Mouse (Mus musculus): ENCODE measurements at regions not wholly inside any gene's neighbourhood (a gene's known extent, or its start where the extent isn't known, plus 50 kb on each side); places are given as distances from the start of the nearest gene placed in this dataset.

DNA sequence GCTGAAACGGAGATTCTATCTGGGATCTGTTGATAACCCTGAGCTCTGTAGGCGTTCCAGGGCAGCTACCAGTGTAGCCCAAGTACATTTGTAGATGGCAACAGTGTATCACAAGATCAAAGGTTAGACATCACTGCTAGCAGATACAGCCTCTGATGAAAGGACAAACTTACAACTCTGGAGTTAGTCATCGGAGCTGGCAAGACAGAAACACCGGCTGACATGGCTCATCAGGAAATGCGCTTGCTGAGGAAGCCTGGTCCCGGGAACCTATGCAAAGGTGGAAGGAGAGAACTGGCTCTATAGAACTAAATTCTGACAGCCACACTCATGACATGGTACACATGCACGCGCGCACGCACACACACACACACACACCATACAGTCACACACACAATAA, 300.5 kb downstream of the Tns1 start:
- TF ChIP-seq GATA1 (IDR thresholded peaks at IDR 0.05; ENCODE audit: low read length), result no peak

DNA sequence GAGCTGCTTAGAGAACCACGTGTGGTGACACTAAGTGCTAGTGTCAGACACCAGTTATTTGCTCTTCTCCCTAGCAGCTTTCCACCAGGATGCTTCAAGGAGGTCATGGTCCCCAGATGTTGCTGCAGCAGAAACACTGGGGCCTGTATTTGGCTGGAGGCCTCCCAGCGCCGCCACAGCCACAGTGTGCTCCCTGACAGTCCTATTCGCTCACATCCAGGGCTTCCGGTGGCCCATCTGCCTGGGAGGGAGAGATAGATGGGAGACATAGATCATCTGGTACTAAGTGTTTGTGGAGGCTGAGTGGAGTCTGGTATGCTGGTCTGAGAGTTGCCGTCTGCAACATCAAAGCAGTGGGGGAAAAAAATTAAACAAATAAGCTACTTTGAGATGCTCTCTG, 301.6 kb downstream of the Tns1 start:
- TF ChIP-seq GATA1 (IDR thresholded peaks at IDR 0.05; ENCODE audit: low read length), result no peak

DNA sequence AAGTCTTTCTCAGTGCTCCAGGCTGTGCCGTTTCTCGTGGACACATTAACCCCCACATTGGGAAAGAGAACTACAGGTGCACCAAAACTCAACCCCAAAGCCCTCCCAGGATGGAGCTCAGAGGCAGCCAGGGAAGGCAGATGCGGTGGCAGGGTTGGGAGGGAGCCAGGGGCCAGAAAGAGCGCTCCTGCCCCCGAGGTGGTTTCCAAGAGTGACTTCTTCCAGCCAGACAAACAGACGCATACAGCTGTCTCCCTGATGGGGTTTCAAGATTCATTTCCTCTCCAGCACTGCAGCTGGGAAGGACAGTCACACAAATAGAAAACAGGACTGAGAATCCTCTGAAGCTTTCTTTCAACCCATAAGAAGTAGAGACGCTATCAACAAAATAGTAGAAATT, 303.5 kb downstream of the Tns1 start:
- TF ChIP-seq GATA1 (IDR thresholded peaks at IDR 0.05; ENCODE audit: low read length), result no peak

DNA sequence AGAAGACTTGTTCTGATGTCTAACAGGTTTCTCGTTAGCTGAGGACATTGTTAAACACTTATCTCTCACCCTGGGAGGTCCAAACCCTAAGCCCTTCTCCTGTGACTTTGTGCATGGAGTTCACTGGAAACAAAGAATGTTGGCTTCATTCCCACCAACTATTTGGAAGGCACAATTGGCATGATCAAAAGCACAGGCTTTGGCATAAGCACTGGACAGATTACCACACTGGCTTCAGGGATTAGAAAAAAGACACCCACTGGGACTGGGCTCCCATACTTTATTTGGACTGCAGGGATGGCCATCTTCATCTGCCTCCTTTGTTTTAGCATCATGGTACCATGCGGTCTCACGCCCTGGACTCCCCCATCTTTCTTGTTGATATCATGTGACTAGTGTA, 317.0 kb downstream of the Tns1 start:
- no peak for TF ChIP-seq GATA1 (IDR thresholded peaks at IDR 0.05; ENCODE audit: low read length)

DNA sequence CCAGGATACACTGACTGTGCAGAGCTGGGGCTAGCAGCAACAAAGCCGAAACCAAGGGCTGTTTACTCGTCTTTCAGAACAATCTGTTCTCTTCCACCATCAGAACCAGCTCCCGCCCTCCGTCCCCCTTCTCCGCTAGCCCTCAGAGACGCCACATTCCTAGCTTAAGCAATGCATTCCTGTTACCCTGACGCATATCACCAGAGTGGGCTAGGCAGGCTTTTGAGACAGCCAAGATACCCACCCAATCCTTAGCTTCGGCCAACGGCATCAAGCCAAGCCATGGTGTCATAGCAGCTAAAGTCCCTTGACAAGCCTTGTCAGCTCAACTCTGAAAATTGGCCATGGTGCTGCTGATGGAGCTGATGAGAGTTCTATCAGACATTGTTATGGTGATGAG, 319.1 kb downstream of the Tns1 start:
- TF ChIP-seq GATA1 (IDR thresholded peaks at IDR 0.05; ENCODE audit: low read length), result no peak

DNA sequence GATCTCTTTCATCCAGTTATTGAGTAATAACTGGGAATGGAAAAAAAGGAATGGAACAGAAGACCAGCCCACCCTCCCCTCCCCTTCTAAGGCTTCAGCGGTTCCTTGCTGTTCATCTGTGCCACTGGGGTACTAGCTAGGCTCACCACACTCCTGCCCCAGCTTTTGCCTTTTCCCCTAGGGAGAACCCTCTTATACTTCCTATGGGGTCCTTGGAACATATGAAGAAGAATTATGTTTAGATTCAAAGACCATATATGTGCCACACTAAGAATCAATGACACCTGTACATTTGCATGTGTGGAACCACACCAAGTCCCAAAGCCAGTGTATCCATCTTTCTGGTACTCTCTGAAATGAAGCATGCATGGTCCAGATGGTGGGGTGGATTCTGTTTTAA, 324.3 kb downstream of the Tns1 start:
- no peak for TF ChIP-seq GATA1 (IDR thresholded peaks at IDR 0.05; ENCODE audit: low read length)

DNA sequence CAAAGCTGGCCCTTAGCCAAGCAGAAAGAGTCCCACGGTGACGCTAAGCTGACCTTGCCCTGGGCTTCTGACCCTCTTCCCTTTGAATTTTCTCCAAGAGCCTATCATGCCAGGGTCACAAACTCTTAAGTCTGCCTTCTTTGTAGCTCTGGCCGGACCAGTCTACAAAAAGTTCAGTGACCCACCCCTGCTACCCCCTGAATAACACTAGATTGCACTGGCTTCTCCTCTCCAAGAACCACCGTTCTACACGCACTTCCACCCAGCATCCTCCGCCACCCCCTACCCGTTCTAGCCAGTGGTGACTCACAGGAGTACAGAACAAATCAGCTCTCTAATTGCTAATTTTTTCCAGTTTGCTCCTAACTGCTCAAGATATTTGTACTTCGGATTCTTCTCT, 325.0 kb downstream of the Tns1 start:
- TF ChIP-seq GATA1 (IDR thresholded peaks at IDR 0.05; ENCODE audit: low read length), result no peak

DNA sequence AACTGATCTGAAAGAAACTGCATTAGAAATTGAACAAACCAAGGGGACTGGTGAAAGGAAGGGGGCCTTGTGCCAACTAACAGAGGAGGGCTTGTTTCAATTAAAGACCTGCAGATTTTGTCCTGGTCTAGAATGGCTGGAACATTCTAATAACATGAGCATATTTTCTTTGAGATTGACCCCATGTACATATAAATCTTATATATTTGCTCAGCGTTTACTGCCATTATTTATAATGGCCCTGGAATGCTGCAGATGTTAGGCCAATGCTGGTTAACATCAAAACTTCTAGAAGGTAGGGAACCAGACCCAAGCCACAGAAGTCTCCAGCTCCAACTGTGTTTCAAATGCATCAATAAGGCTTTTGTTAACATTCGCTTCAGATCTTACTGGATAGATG, 326.4 kb downstream of the Tns1 start:
- no peak for TF ChIP-seq GATA1 (IDR thresholded peaks at IDR 0.05; ENCODE audit: low read length)

DNA sequence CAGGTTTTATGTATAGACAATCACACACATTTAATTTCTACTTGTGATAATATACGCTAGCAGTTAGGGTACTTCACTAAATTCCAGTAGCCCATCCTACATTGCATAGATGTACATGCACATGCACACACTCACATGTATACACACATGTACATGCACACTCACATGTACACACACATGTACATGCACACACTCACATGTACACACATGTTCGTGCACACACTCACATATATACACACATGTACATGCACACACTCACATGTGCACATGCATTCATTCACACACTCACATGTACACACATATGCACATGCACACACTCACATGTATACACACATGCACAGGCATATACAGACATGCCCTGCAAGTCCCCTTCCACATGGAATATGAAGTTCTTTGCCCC, 326.8 kb downstream of the Tns1 start:
- no peak for TF ChIP-seq GATA1 (IDR thresholded peaks at IDR 0.05; ENCODE audit: low read length)

DNA sequence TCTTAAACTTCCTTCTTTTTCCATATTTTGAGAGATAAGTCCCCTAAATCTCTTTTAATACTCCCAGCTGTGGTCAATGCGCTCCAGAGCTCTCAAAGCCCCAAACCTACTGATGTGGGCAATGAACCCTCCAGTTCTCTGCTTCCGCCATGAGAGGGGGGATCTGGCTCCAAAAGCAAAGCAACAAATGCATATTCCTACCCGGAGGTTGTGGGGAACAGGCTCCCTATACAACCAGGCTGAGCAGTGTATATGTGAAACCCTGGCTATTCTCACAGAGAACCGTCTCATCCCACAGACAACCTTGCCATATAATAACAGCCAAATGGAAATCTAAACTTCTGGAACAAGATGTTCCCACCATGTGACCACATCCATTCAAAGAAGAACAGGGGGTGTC, 330.4 kb downstream of the Tns1 start:
- no peak for TF ChIP-seq GATA1 (IDR thresholded peaks at IDR 0.05; ENCODE audit: low read length)

DNA sequence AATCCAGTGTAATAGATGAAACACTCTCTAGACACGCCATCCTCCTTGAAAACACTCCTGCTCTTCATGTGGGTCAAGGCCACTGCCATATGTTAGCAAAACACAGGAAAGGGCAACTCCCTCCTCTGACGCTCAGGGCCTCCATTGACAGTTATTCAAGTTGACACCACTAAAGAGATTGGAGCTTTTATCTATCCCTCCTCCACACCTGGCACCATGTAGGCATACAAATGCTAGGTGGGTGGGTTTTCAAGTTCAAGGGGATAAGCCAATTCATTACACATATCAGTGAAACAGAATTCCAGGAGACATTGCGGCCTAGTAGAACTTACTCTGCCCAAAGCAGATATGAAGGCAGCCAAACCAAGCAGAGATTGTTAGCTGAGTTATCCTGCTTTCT, 331.0 kb downstream of the Tns1 start:
- TF ChIP-seq GATA1 (IDR thresholded peaks at IDR 0.05; ENCODE audit: low read length), result no peak

DNA sequence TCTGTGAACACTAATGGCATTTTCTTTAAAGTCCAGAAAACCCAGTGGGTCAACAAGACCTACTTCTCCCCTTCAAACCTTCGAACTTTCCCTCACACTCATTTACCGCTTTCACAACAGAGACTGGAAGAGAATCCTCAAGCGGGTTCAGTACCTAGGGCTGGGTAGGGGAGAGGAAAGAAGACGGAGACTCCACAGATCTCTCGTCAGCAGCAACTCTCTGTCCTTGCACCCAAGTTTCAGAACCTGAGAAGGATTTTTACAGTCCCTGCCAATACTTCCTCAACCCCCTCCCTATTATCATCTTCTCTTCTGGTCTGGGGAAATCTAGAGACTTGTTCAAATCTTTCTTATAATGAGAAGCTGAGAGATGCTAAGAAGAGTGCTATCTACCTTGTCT, 331.9 kb downstream of the Tns1 start:
- TF ChIP-seq GATA1 (IDR thresholded peaks at IDR 0.05; ENCODE audit: low read length), result no peak

DNA sequence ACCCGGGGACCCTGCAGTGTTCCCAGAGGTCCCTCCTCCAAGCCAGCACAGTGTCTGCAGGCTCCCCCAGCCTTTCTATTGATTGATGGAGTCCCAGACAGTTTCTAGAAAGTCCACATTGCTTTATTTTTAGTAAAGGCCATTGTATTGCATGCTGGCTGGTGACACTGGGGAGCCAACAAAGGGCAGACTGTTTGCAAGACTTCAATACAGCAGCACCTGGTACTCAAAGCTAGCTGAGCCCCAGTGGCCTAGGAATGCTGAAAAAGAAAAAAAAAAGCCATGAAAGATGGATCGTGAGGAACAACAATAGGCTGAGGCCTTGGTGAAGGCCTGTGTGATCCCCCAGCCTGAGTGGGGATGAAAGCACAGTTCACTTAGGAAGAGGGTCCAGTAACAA, 336.6 kb downstream of the Tns1 start:
- no peak for TF ChIP-seq GATA1 (IDR thresholded peaks at IDR 0.05; ENCODE audit: low read length)

DNA sequence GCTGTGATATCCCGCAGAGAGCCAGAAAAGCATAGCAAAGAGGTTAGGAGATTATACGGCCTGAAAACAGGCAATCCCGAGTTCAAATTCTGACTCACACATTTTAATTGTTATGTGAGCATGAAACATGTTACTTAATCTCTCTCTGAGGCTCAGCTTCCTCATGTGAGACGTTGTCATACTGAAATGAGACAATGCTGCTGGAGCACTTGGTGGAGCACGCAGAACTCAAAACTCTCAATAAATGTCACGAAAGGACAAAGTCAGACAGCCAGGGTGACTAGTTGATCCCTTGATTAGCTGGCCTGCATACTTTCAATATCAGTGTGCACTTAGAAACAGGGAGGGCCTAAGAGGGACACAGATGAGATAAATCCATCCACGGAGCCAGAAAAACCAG, 337.0 kb downstream of the Tns1 start:
- no peak for TF ChIP-seq GATA1 (IDR thresholded peaks at IDR 0.05; ENCODE audit: low read length)

DNA sequence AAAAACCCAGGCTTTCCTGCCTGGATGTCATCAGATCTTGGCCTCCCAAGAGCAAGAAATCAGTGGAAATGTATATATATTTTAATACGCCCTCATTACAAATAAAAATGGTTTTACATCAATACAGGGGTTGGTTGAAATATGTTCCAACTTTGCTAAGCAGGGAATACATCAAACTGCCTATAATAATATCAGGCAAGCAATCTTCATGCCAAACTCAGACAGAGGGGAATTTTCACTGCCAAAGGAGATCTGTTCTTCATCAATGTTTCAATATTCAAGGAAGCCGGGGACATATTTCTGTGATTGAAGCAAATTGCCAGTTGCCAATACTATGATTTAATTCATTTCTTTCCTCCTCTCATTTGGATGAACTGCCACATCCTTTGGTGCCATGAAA, 340.9 kb downstream of the Tns1 start:
- TF ChIP-seq GATA1 (IDR thresholded peaks at IDR 0.05; ENCODE audit: low read length), result no peak

DNA sequence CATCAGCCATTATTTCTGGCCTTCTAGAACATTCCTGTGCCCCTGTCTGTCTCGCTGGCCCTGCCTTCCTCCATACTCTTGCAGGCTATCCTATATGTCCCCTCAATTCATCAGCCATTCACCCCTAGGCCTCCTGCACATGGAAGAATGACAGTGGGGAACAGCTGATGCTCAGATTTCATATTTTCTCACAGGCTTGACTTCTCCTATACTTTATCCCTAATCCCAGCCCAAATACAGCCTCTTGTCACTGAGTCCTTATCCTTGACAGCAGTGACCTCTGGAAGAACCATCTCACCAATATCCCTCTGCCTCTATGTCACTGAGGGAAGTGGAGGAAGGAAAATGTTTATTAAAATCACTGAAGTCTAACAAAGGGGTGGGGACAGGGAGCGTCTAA, 341.4 kb downstream of the Tns1 start:
- TF ChIP-seq GATA1 (IDR thresholded peaks at IDR 0.05; ENCODE audit: low read length), result no peak

DNA sequence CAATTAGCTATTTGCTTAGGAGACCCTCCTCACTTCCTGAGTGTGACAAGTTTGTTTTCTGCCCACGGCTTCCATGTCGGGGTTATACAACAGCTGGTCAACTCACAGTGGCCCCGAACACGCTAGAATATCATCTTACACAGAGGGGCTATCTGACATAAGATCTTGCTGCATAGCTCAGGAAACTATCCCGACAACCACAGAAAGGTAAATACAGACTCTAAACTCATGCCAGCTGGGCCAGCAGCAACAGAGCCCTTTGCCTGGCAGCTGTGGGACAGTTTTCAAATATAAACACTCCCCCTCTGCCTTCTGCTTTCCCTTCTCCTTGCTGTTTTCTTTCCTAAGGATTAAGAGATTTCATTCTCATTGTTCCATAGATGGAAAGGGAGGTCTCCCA, 352.5 kb downstream of the Tns1 start:
- TF ChIP-seq GATA1 (IDR thresholded peaks at IDR 0.05; ENCODE audit: low read length), result no peak

DNA sequence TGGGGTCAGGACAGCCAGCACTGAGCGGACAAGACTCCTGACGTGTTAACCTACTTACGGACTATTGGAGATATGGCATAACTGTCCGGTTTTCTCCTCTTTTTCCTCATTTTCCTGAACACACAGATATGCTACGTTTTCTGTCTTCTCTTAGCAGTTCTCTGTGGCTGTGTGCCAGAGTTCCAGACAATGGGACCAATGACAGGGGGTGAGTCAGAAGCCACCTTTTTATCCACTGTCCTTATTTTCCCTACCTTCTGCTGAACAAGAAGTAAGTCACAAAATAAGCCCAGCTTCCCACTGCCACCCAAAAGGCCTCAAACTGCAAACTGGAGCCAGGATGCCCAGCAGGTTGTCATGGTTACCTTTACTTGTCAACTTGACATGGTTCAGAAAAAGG, 353.6 kb downstream of the Tns1 start:
- TF ChIP-seq GATA1 (IDR thresholded peaks at IDR 0.05; ENCODE audit: low read length), result no peak

Measured in G1E-ER4 (cell line).